Mouse (Mus musculus) adipose tissue, adult 10 weeks (tissue): ENCODE data around the gene Vps13d. TPM values are rescaled to one million over a fixed set of nuclear protein-coding genes. Genes with fewer than 3 reads are reported as not detected.

ENCODE experiments used
- polyA plus RNA-seq: library from polyadenylated mRNA; stranded (reverse); fragments of 350-450 nt; fragmentation: Illumina TruSeq; extraction: RNeasy Lipid Tissue Mini Kit (QIAGEN cat#74804); gene quantifications from one replicate; pipeline ENCODE4 v1.2.3, GENCODE M21; 2014; ENCODE audit warnings: low read depth, low replicate concordance

Vps13d gene
- 63.8 TPM for polyA plus RNA-seq

DNA sequence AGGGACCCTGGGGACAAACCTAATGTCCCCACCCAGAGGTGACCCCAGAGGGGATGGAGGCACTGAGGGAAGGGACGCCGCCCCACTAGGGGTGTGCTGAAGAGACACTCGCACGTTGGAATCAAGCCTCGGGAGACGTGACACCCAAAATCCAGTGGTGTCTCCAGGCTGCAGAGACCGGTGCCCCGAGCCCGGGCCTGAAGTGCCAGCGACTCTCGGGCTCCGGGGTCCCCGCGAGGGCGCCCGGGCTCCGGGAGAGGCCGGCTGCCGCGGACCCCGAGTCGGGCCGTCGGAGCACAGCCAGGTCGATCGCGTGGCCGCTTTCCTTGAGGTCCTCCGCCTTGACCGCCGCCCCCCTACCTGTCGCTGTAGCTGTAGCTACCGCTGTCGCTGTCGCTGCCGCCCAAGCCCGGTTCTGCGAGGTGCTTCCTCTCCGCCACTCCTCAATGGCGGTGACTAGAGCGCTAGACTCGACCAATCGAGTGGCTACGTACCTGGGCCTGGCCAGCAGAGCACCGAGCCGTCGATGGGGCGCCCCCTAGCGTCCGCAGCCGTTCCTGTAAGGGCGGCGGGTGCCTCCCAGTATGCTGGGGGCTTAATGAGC, at the start of gene Vps13d:
Vps13d (minus strand) TSS at position 447 of the 604 bp plus-strand sequence.

Other genes with a start within 250 kb of the Vps13d start
- gene Tnfrsf1b, start 51.9 kb upstream of the Vps13d start, polyA plus RNA-seq: 21.9 TPM
- gene Tnfrsf8, start 120.2 kb upstream of the Vps13d start, polyA plus RNA-seq: 0.36 TPM